Mouse (Mus musculus): ENCODE measurements at regions not wholly inside any gene's neighbourhood (a gene's known extent, or its start where the extent isn't known, plus 50 kb on each side); places are given as distances from the start of the nearest gene placed in this dataset.
"Not testable (repeated sequence)": the region's sequence is repeated elsewhere in the genome, so short reads cannot be mapped to it uniquely, and the experiment has no call there.

DNA sequence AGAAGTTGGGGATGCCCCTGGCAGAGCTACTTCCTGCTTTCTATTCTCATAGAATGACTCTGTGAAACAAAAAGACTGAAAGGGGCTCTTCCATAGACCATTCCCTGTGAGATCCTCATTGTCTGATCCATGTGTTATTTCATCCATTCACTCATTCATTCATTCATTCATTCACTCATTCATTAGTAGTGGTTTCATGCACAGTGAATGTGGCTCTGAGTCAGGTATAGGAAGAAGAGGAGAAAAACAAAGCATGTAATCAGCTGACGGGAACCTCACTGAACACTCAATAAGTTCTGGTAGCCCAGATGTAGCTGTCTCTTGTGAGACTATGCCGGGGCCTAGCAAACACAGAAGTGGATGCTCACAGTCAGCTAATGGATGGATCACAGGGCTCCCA lies 217.0 kb downstream of the Gm31371 start:
- ATAC-seq (replicated peaks; ENCODE audit: low FRiP score, low TSS enrichment, poor library complexity, severe bottlenecking) = not testable (repeated sequence)

DNA sequence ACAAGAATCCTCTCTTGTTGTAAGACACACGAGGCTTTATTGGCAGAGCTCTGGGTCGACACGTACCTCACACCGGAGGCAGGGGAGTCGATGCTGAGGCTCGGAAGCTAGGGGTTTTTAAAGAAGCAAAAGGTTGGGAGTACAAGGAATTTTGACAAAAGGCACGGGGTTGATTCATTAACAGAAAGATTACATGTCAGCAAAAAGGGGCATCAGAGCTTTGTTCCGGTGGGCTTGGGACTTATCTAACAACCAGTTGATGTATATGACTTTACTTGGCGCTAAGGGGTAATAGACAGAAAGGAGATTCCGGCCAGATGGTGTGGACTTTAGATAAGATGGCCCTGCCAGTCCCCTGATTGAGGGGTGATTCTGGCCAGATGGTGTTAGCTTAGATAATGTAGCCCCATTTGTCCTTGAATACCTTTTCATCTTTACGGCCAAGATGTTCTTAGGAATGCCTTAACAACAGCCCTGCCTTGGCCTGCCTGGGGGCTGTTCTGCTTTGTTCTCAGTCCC lies 218.3 kb downstream of the Gm31371 start:
- not testable (repeated sequence) for ATAC-seq (replicated peaks; ENCODE audit: low FRiP score, low TSS enrichment, poor library complexity, severe bottlenecking)

DNA sequence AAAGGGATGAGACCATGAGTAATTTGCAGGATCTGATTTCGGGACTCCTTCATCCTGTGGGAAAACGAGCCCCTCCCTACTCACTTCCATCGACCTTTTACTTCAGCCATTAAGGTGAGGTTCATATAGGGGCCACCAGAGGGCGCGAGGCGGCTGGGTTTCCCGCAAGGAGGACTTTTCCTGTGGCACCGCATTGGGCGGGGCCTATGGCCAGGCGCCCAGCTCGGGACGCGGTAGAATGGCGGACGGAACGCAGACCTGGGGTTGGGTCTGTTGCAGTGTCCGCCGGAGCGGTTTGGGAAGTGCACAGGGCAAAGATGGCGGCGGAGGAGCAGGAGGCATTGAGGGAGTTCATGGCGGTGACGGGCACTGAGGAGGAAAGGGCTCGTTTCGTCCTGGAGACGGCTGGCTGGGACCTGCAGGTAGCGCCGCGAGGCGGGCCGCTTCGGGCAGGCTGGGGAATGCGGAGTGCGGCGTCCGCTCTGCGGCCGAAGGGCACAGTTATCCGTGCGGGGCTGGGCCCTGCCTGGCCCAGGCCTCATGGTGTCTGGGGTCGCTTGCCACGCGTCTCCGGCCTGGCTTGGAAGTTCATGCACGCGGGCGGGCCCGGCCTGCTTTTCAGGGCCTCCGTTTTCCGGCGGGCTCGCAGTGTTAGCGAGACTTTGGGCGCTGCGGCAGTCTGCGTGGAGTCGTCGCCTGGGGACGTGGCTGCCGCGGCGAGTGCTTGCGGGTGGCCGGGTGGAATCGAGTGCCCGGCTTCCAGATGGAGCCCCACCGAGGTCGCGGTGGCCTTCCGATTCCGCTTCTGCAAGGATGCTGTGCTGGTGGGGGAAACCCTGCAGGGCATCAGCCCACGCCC lies 219.1 kb downstream of the Gm31371 start:
- peak; percentile 100 for ATAC-seq (replicated peaks; ENCODE audit: low FRiP score, low TSS enrichment, poor library complexity, severe bottlenecking)

DNA sequence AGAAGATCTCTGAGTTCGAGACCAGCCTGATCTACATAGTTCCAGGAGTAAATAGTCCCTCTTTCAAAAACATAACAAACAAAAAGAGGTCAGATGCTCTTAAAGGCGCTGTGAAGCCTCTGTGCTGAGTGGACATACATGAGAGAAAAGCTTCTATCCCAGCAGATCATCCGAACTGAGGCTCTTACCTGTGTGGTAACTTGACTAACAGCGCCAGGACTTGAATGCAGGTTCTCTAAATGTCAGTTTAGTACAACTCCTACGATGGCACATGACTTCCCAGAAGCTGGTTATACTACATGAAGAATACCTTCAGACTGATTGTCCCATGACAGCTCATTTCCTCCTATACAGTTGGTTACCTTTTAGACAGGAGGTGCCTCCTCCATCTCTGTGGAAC lies 220.4 kb downstream of the Gm31371 start:
- ATAC-seq (replicated peaks; ENCODE audit: low FRiP score, low TSS enrichment, poor library complexity, severe bottlenecking) = not testable (repeated sequence)

DNA sequence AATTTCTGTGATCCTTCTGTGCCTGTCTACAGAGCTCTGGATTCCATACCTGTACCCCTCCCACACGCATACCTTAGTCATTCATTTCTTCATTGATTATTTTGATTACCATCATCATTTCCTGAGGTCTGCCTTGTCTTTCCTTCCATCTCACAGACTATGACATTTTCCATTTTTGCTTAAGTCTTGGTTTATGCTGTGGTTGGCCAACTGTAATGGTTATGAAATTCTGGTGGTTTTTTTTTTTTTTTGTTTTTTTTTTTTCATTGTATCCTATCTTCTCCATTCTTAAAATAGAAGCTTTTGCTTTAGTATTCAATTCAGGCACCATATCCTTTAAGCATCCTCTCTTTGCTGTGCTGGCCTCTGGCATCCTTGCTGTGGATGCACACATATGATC lies 227.4 kb downstream of the Gm15319 start:
- ATAC-seq (replicated peaks; ENCODE audit: low FRiP score, low TSS enrichment, poor library complexity, severe bottlenecking) = not testable (repeated sequence)

DNA sequence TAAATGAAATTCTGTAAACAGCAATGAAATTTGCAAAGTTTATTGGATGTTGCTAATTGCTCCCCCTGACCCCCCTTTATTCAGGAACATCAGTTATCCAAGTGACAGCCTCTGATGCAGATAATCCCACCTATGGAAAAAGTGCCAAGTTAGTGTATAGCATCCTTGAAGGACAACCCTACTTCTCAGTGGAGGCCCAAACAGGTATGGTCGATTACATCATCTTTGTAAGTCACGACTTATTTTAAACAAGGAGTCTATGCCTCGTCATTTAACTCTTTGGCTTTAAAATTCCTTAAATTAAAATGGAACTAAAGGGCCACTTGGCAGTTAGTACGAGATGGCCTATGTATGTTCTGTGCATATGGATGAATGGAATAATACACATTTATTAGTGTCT lies 217.6 kb downstream of the Gm15319 start:
- ATAC-seq (replicated peaks; ENCODE audit: low FRiP score, low TSS enrichment, poor library complexity, severe bottlenecking) = not testable (repeated sequence)

DNA sequence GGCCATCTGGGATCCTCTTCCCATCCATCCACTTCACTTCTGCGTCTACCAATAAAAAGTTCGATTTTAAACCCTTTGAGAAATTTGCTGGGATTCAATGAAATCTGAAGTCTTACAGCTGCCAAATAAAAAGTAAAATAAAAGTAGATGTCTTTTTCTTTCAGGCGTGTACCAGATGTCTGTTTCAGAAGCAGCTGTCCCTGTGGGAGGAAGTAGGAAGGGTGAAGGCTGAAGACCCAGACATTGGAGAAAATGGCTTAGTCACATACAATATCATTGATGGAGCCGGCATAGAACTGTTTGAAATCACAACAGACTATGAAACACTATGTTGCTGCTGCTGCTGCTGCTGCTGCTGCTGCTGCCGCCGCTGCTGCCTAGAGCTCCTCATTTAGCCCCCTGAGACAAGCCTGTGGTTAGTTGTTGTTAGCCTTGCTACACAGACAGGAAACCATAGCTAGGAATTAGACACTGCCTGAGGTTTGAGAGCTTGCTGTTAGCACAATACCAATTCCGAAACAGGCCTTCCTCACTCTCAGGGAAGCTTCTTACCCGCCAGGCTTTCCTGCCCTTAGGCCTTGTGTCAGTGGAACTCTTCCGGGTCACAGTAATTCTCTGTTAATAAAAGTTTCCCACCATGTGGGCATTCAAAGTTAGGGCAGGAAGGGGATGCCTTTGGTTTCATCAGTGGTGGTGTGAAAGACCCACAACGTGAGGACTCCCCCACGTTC lies 211.5 kb downstream of the Gm15319 start:
- ATAC-seq (replicated peaks; ENCODE audit: low FRiP score, low TSS enrichment, poor library complexity, severe bottlenecking) = not testable (repeated sequence)

DNA sequence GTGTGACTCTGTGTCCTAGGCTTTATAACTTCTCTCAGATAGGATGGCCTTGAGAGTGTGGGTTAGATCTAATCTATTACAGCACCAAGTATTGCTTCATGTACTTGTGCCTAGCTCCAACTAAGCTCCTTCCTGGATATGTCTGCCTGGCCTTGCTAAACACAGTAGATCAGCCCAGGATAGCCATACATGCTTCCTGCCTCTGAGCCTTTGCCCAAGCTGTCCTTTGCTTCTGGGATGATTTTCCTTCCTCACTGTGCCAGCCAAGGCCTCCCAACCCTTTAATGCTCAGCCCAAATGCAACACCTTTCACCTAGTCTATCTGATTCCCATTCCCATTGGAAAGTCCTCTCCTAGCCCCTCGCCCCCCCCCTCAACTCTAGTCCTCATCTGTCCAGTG lies 208.9 kb downstream of the Gm15319 start:
- ATAC-seq (replicated peaks; ENCODE audit: low FRiP score, low TSS enrichment, poor library complexity, severe bottlenecking) = not testable (repeated sequence)
